21 mouse cellular contexts compared by ENCODE assay signal in genomic region chr14:33804321-33804720, GRCm38 (mm10).
DNase-seq lines count a peak whose midpoint lies in the region; ATAC-seq and TF ChIP-seq lines count a peak whose summit lies in the region.
"Had no signal": no experiment of that assay in that cellular context is flagged by ENCODE, and none has a peak within 500 bp of the region (broad histone marks: within the 10 kb centered on the region; RNA-seq: fewer than 3 reads in every experiment).

No protein-coding gene starts in this region.

- H3K27ac ChIP-seq in heart, adult 2 months, result no peak overlapping the region
- H3K27ac ChIP-seq in heart, embryonic 10.5 days, result no peak overlapping the region
- no peak overlapping the region for H3K27ac ChIP-seq in intestine, embryonic 15.5 days
- H3K27ac ChIP-seq: embryonic facial prominence, embryonic 10.5 days; forebrain, embryonic 13.5 days; hindbrain, embryonic 14.5 days had no signal

- no peaks in the 10 kb centered on the region for H3K79me2 ChIP-seq in heart, adult 2 months (replicated peaks; ENCODE audit: control insufficient read depth, insufficient read depth, low read length)

- no peak overlapping the region for H3K4me2 ChIP-seq in intestine, embryonic 15.5 days (replicated peaks)
- H3K4me2 ChIP-seq: forebrain, embryonic 13.5 days; hindbrain, embryonic 14.5 days had no signal

- peak; percentile 56 for DNase-seq in gastrocnemius, adult 18-20 months (ENCODE audit: low spot score)
- DNase-seq in gastrocnemius, postnatal 10 days, result no peak
- peak in 1 of 2 experiments; percentile 43 for DNase-seq in heart, adult 2 months
- no peak for DNase-seq in heart, embryonic 10.5 days (ENCODE audit: low spot score)
- DNase-seq in testis, postnatal 14 days (ENCODE audit: low spot score), result peak; percentile 46
- no peak for DNase-seq in testis, postnatal 10 days (ENCODE audit: low spot score)
- no peak for DNase-seq in lung, postnatal 25 days (ENCODE audit: low spot score)
- DNase-seq: adrenal gland, adult 8-10 months; adrenal gland, postnatal 36 days; B cell, adult 2 months; cerebellum, adult 2 months; cerebellum, postnatal 10 days; forebrain, postnatal 0 days; kidney, adult 8-10 months had no signal

- H3K4me1 ChIP-seq in heart, adult 2 months (ENCODE audit: control insufficient read depth, insufficient read depth, low read length), result peaks cover 10% of the 10 kb centered on the region
- H3K4me1 ChIP-seq in heart, embryonic 10.5 days, result peaks cover 22% of the 10 kb centered on the region; the same call in 1 of the 2 replicates
- H3K4me1 ChIP-seq in intestine, embryonic 15.5 days (replicated peaks), result peaks cover 22% of the 10 kb centered on the region

- WGBS in heart, adult 2 months, result 83% methylated on average over 3 of the region's 3 CpGs
- 83% methylated on average over 3 of the region's 3 CpGs for WGBS in heart, embryonic 10.5 days
- WGBS in intestine, embryonic 15.5 days, result 74% methylated on average over 3 of the region's 3 CpGs

- TF ChIP-seq POLR2A in heart, adult 2 months (IDR thresholded peaks at IDR 0.05; ENCODE audit: insufficient read depth, low read depth, low read length), result no peak

- intact Hi-C loops in heart, adult 2 months (cut with DNase I), result loop anchor here (10.0 kb wide), 1 partner anchor 110 kb away; no protein-coding TSS in a partner anchor

- no peaks in the 10 kb centered on the region; the same call in 1 of the 2 replicates for H3K9me3 ChIP-seq in heart, embryonic 10.5 days
- no peaks in the 10 kb centered on the region for H3K9me3 ChIP-seq in intestine, embryonic 15.5 days
- H3K9me3 ChIP-seq: embryonic facial prominence, embryonic 10.5 days; forebrain, embryonic 13.5 days had no signal

- no peak overlapping the region for H3K9ac ChIP-seq in heart, adult 2 months (ENCODE audit: low read depth, low read length)
- H3K9ac ChIP-seq in intestine, embryonic 15.5 days, result no peak overlapping the region
- H3K9ac ChIP-seq: forebrain, embryonic 13.5 days; forebrain, postnatal 0 days; hindbrain, embryonic 14.5 days had no signal

- TF ChIP-seq EP300 in heart, adult 2 months (IDR thresholded peaks at IDR 0.05; ENCODE audit: insufficient read depth, low read depth, low read length), result peak; percentile 24; the same call in 1 of the 2 replicates

- H3K36me3 ChIP-seq in heart, adult 2 months (ENCODE audit: control insufficient read depth, insufficient read depth, low read length), result no peaks in the 10 kb centered on the region
- H3K36me3 ChIP-seq in heart, embryonic 10.5 days, result no peaks in the 10 kb centered on the region
- no peaks in the 10 kb centered on the region for H3K36me3 ChIP-seq in intestine, embryonic 15.5 days
- H3K36me3 ChIP-seq: embryonic facial prominence, embryonic 10.5 days; G1E had no signal

- H3K4me3 ChIP-seq in heart, adult 2 months, result no peak overlapping the region
- H3K4me3 ChIP-seq in heart, embryonic 10.5 days, result no peak overlapping the region
- H3K4me3 ChIP-seq in intestine, embryonic 15.5 days (replicated peaks), result no peak overlapping the region
- H3K4me3 ChIP-seq: embryonic facial prominence, embryonic 10.5 days; forebrain, embryonic 13.5 days had no signal

- 0 out of 2 replicates have a peak, but pooled peaks cover 1% of the 10 kb centered on the region for H3K27me3 ChIP-seq in heart, adult 2 months (ENCODE audit: control insufficient read depth, insufficient read depth, low read length)
- H3K27me3 ChIP-seq in heart, embryonic 10.5 days (ENCODE audit: insufficient read depth, poor library complexity, severe bottlenecking), result no peaks in the 10 kb centered on the region
- no peaks in the 10 kb centered on the region for H3K27me3 ChIP-seq in intestine, embryonic 15.5 days (replicated peaks)
- H3K27me3 ChIP-seq: forebrain, embryonic 13.5 days had no signal

- TF ChIP-seq CTCF in heart, adult 2 months (IDR thresholded peaks at IDR 0.05), result no peak

- no peak for ATAC-seq in intestine, embryonic 15.5 days
- ATAC-seq: CD4-positive, CD25-positive, alpha-beta regulatory T cell, adult 4 months; forebrain, embryonic 13.5 days; forebrain, postnatal 0 days; intestine, postnatal 0 days had no signal

Comparison
In these comparisons a context has a peak if more than half of its experiments do, and no peak if none do; other contexts are left out.
1. DNase-seq: peak in gastrocnemius, adult 18-20 months (single experiment) and testis, postnatal 14 days (single experiment); none in gastrocnemius, postnatal 10 days (single experiment), heart, embryonic 10.5 days (single experiment), testis, postnatal 10 days (single experiment) and lung, postnatal 25 days (single experiment).